Mouse (Mus musculus): ENCODE measurements around the gene Tbc1d20. TPM values are rescaled to one million over a fixed set of nuclear protein-coding genes. Genes with fewer than 3 reads are reported as not detected.
A peak's percentile ranks its signal among the peaks of the same experiment; 100 is the strongest.

Tbc1d20 gene
- polyA plus RNA-seq, 1 experiment from 2014 or later, result 25.0 TPM

DNA sequence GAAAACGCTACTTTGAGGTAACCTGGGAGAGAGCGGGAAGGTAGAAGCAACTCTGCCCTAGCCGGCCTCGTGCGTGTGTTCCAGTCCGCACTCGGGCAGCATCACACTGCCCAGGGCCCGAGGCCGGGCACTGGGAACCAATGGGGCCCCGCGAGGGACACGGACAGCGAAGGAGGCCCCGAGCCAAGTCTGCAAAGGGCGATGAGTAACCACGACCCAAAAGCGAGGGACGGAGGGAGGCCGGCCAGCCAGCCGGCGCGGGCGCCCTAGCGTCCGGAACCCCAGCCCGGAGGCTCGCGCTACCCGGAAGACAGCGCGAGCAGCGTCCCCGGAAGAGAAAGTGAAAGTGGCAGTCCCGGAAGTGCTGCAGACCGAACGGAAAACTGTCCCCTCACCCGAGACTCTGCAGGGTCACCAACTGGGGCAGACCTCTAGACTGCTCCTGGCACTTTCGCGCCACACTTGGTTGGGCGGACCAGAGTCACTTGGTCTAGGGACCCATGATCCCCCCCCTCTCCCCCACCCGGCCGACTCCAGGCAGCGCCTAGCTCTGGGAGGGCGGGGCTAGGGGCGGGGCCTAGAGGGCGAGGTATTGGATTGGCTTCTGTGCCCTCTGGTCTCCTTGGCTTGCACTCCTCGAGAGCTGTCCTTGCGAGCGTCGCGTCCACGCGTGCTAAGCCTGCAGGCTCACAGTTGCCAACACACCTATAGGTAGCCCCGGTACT lies 38.6 kb downstream of the Tbc1d20 start, which contains the start of gene Rbck1:
Rbck1 (minus strand) TSS at position 553 of the 725 bp plus-strand sequence.
- WGBS, result under 1% methylated on average over 53 of the region's 54 CpGs
- Histone ChIP-seq H3K27ac (ENCODE audit: low read depth, low read length) (peak within 1 kb of the TSS; percentile 79), H3K9me3 (ENCODE audit: control insufficient read depth, low read length) (no peaks in the 10 kb centered on the region), H3K9ac (ENCODE audit: low read length) (peak within 1 kb of the TSS; percentile 91), H3K36me3 (ENCODE audit: control insufficient read depth, insufficient read depth, low read length) (peaks cover 2% of the 10 kb centered on the region; the same call in 1 of the 2 replicates), H3K4me1 (ENCODE audit: control insufficient read depth, insufficient read depth, low read length) (peaks cover 10% of the 10 kb centered on the region), H3K4me2 (peak within 1 kb of the TSS; percentile 77), H3K27me3 (ENCODE audit: control insufficient read depth, insufficient read depth, low read length) (no peaks in the 10 kb centered on the region), H3K4me3 (ENCODE audit: low read depth, low read length) (peak within 1 kb of the TSS; percentile 82)
- ATAC-seq (ENCODE audit: low FRiP score) (peak; percentile 98), DNase-seq (ENCODE audit: low spot score, missing footprints) (peak; percentile 99)

DNA sequence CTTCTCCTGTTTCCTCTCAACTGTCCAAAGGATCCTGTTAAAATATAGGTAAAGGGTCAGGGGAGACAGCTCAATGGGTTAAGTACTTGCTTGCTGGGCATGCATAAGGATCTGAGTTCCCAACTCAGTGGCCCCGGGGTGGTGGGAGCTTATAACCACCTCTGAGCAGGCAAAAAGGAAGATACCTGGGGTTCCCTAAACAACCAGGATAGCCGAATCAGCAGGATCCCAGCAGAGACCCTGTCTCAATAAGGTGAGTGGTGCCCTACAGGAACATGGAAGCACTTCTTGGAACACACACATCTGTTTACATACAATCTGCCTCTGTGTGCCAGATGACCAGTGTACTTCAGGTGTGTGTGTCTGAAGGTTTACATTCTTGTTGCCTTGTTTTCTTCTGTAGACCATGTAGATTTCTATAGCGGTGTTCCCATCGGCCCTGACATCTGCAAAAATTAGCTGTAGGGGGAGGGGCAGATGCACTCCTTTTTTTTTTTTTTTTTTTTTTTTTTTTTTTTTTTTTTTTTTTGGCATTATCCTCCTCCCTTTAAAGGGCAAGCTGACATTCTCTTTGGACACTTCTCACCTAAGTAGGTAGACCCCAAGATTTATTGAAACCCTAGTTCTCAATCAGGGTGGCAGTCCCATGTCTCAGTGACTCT lies 39.8 kb downstream of the Tbc1d20 start:
- Histone ChIP-seq H3K27ac (ENCODE audit: low read depth, low read length) (no peak overlapping the region), H3K36me3 (ENCODE audit: control insufficient read depth, insufficient read depth, low read length) (peaks cover 2% of the 10 kb centered on the region; the same call in 1 of the 2 replicates), H3K9ac (ENCODE audit: low read length) (no peak overlapping the region), H3K4me1 (ENCODE audit: control insufficient read depth, insufficient read depth, low read length) (peaks cover 10% of the 10 kb centered on the region), H3K27me3 (ENCODE audit: control insufficient read depth, insufficient read depth, low read length) (no peaks in the 10 kb centered on the region), H3K9me3 (ENCODE audit: control insufficient read depth, low read length) (no peaks in the 10 kb centered on the region), H3K4me3 (ENCODE audit: low read depth, low read length) (no peak overlapping the region), H3K4me2 (no peak overlapping the region)
- ATAC-seq (ENCODE audit: low FRiP score) (no peak), DNase-seq (ENCODE audit: low spot score, missing footprints) (no peak)
- WGBS, result 83% methylated on average over 4 of the region's 4 CpGs

DNA sequence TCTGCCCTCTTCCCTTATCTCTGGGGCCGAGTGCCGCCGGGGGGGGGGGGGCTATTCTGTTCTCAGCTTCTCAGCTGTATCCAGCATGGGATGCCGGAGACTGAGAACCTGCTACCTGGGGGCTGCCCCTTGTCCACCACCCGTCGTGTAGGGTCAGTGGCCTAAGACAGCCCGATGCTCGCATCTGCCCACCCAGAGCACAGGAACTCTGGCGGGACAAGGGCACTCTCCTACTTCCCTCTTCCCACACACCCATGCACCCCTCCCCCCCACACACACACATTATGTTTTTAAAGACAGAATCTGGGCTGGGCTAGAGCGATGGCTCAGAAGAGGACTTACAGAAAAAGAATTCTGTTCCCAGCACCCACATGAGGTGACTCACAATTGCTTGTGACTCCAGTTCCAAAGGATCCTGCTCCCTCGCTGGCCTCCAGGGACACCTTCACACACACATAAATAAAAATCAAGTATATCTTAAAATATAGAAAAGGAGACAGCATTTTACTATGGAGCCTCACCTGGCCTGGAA lies 41.7 kb downstream of the Tbc1d20 start:
- DNase-seq (ENCODE audit: low spot score, missing footprints) (no peak), ATAC-seq (ENCODE audit: low FRiP score) (no peak)
- WGBS, result 61% methylated on average over 11 of the region's 11 CpGs
- Histone ChIP-seq H3K9me3 (ENCODE audit: control insufficient read depth, low read length) (no peaks in the 10 kb centered on the region), H3K9ac (ENCODE audit: low read length) (no peak overlapping the region), H3K4me3 (ENCODE audit: low read depth, low read length) (no peak overlapping the region), H3K27ac (ENCODE audit: low read depth, low read length) (no peak overlapping the region), H3K4me2 (no peak overlapping the region), H3K4me1 (ENCODE audit: control insufficient read depth, insufficient read depth, low read length) (peaks cover 10% of the 10 kb centered on the region), H3K36me3 (ENCODE audit: control insufficient read depth, insufficient read depth, low read length) (no peaks in the 10 kb centered on the region), H3K27me3 (ENCODE audit: control insufficient read depth, insufficient read depth, low read length) (no peaks in the 10 kb centered on the region)

DNA sequence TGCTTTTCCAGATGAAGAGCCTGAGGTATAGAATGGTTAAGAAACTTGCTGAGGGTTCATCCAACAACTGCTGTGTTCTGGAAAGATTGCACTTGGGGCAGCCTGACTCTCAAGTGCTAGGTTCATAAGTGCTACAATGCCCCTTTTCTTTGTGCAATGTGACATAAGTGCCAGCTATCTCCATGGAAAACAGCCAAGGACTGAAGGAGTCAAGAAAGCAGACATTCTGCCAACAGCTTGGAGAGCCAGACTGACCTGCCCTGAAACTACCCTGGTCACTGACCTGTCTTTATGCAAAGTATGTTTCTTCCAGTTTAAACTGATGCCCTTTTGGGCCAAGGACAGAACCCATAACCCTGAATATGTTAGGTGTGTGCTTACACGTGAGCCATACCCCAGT lies 43.2 kb downstream of the Tbc1d20 start:
- DNase-seq (ENCODE audit: low spot score, missing footprints) (no peak), ATAC-seq (ENCODE audit: low FRiP score) (no peak)
- Histone ChIP-seq H3K36me3 (ENCODE audit: control insufficient read depth, insufficient read depth, low read length) (no peaks in the 10 kb centered on the region), H3K4me3 (ENCODE audit: low read depth, low read length) (no peak overlapping the region), H3K4me2 (no peak overlapping the region), H3K9me3 (ENCODE audit: control insufficient read depth, low read length) (no peaks in the 10 kb centered on the region), H3K27ac (ENCODE audit: low read depth, low read length) (no peak overlapping the region), H3K4me1 (ENCODE audit: control insufficient read depth, insufficient read depth, low read length) (no peaks in the 10 kb centered on the region), H3K9ac (ENCODE audit: low read length) (no peak overlapping the region), H3K27me3 (ENCODE audit: control insufficient read depth, insufficient read depth, low read length) (no peaks in the 10 kb centered on the region)
- 69% methylated on average over 1 of the region's 1 CpGs for WGBS

DNA sequence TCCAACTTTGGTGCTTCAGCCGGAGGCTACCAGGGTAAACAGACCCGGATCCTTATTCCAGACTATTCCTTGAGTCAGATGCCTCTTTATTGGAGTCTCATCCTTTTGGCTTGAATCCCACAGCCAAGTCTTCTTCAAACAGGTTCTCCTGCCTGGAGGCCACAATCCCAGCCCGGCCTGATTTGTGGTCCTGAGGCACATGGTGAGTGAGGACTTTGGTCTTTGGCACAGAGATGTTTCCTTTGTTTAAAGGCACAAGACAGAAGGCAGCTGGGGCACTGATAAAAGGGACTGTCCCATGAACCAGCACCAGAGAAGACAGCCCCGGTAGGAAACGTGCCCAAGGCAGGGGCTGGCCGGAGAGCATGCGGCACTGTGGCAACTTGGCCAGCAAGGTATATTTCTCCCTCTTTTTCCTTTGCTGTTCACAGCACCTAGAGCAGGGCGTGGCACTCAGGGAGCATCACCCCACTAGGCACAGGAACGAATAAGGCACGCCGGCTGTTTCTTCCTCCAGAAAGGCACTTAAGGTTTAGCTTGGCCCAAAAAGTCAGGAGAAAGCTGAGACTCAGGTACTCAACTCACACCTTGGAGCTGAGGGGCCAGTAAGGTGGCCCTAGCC lies 44.1 kb downstream of the Tbc1d20 start:
- Histone ChIP-seq H3K9ac (ENCODE audit: low read length) (no peak overlapping the region), H3K27me3 (ENCODE audit: control insufficient read depth, insufficient read depth, low read length) (no peaks in the 10 kb centered on the region), H3K27ac (ENCODE audit: low read depth, low read length) (no peak overlapping the region), H3K4me2 (no peak overlapping the region), H3K36me3 (ENCODE audit: control insufficient read depth, insufficient read depth, low read length) (no peaks in the 10 kb centered on the region), H3K4me1 (ENCODE audit: control insufficient read depth, insufficient read depth, low read length) (no peaks in the 10 kb centered on the region), H3K4me3 (ENCODE audit: low read depth, low read length) (no peak overlapping the region), H3K9me3 (ENCODE audit: control insufficient read depth, low read length) (no peaks in the 10 kb centered on the region)
- ATAC-seq (ENCODE audit: low FRiP score) (no peak), DNase-seq (ENCODE audit: low spot score, missing footprints) (no peak)
- WGBS, result 90% methylated on average over 11 of the region's 11 CpGs

DNA sequence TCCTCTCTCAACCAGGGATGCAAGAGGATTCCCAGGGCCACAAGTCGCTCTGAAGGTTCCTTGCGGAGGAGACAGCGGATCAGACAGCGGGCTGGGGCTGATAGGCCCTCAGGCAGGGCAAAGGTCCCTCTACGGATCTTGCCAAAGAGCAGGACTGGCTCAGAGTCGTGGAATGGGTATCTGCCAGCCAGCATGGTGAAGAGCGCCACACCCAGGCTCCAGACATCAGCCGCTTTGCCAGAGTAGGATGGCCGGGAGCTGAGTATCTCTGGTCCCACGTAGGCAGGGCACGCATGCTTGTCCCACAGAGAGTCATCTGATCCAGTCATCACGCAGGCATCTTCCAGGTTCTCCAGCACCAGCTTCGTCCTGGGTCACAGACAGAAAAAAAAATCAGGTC lies 44.7 kb downstream of the Tbc1d20 start:
- Histone ChIP-seq H3K4me1 (ENCODE audit: control insufficient read depth, insufficient read depth, low read length) (no peaks in the 10 kb centered on the region), H3K27me3 (ENCODE audit: control insufficient read depth, insufficient read depth, low read length) (no peaks in the 10 kb centered on the region), H3K27ac (ENCODE audit: low read depth, low read length) (no peak overlapping the region), H3K4me2 (no peak overlapping the region), H3K9ac (ENCODE audit: low read length) (no peak overlapping the region), H3K9me3 (ENCODE audit: control insufficient read depth, low read length) (no peaks in the 10 kb centered on the region), H3K36me3 (ENCODE audit: control insufficient read depth, insufficient read depth, low read length) (no peaks in the 10 kb centered on the region), H3K4me3 (ENCODE audit: low read depth, low read length) (no peak overlapping the region)
- ATAC-seq (ENCODE audit: low FRiP score) (no peak), DNase-seq (ENCODE audit: low spot score, missing footprints) (no peak)
- WGBS, result 83% methylated on average over 13 of the region's 13 CpGs

DNA sequence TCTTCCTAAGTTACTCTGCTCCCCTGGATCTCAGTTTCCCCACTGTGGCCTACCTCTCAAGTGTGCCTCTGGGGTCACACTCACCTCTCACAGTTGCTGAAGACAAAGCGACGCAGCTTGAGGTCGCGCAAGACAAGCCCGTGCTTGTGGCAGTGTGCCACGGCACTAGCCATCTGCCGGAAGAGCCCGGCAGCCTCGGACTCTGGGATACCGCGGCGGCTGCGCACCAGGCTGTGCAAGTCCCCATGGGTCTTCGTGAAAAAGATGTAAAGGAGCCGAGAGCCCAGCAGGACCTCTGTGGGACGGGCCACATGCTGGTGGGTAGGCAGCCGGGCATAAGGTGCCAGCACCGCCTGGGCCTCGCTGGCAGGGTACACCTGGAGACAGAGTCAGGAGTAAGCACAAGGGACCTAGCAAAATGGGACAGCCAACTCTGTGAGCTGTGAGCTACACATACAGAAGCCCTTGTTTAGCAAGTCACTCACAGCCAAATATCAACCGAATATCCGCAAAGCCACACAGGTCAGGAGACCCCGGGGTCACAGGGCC lies 46.1 kb downstream of the Tbc1d20 start:
- H3K36me3 ChIP-seq (ENCODE audit: control insufficient read depth, insufficient read depth, low read length), result no peaks in the 10 kb centered on the region
- ATAC-seq (ENCODE audit: low FRiP score) (no peak), DNase-seq (ENCODE audit: low spot score, missing footprints) (no peak)
- H3K4me2 ChIP-seq, result no peak overlapping the region
- no peak overlapping the region for H3K4me3 ChIP-seq (ENCODE audit: low read depth, low read length)
- no peak overlapping the region for H3K9ac ChIP-seq (ENCODE audit: low read length)
- H3K9me3 ChIP-seq (ENCODE audit: control insufficient read depth, low read length), result no peaks in the 10 kb centered on the region
- H3K27me3 ChIP-seq (ENCODE audit: control insufficient read depth, insufficient read depth, low read length), result peaks cover 4% of the 10 kb centered on the region; the same call in 1 of the 2 replicates
- no peak overlapping the region for H3K27ac ChIP-seq (ENCODE audit: low read depth, low read length)
- 89% methylated on average over 22 of the region's 22 CpGs for WGBS
- H3K4me1 ChIP-seq (ENCODE audit: control insufficient read depth, insufficient read depth, low read length), result peaks cover 4% of the 10 kb centered on the region

DNA sequence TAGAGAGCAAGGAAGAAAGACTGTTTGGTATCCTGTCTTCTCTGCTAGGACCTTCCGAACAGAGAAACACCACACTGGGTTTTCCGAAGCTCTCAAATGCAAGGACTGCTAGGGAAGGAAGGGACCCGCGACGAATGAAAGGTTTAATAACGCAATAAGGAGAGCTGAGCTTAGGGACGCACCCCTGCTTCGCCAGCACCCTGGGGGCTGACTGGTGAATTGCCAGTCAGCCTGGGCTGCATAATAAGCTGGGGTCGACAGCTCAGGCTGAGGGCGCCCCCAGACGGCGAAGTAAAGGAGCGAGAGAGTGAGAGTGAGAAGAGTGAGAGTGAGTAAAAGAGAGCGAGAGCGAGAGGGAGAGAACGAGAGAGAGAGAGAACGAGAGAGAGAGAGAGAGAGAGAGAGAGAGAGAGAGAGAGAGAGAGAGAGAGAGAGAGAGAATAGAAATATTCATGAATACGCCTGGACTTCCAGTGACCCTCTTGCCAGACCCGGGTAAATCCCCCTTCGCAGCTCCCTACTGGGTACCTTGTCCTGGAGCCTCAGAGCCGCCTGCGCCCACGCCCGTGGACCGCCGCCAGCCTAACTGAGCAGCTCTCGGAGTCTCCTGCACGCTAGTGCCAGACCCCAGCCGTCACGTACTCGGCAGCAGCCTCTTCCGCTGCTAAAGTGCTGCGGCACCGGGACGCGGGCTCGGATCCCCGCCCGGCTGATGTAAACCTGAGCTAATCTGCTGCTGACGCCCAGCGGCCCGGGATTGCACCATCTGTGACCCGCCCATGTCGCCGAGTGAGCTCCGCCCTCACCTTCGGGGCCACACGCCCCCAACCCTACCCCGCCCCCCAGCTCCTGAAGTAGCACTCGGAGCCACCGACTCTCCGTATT lies 49.9 kb downstream of the Tbc1d20 start, which contains the start of gene Trib3:
Trib3 (minus strand) TSS at position 704 of the 885 bp plus-strand sequence.
- H3K4me3 ChIP-seq (ENCODE audit: low read depth, low read length), result peak within 1 kb of the TSS; percentile 40
- no peaks in the 10 kb centered on the region for H3K36me3 ChIP-seq (ENCODE audit: control insufficient read depth, insufficient read depth, low read length)
- no peaks in the 10 kb centered on the region for H3K9me3 ChIP-seq (ENCODE audit: control insufficient read depth, low read length)
- DNase-seq (ENCODE audit: low spot score, missing footprints), result peak; percentile 96
- H3K4me1 ChIP-seq (ENCODE audit: control insufficient read depth, insufficient read depth, low read length), result peaks cover 4% of the 10 kb centered on the region
- peak within 1 kb of the TSS; percentile 63 for H3K9ac ChIP-seq (ENCODE audit: low read length)
- peak; percentile 85 for ATAC-seq (ENCODE audit: low FRiP score)
- peak within 1 kb of the TSS; percentile 90 for H3K4me2 ChIP-seq
- peaks cover 5% of the 10 kb centered on the region; the same call in 1 of the 2 replicates for H3K27me3 ChIP-seq (ENCODE audit: control insufficient read depth, insufficient read depth, low read length)
- H3K27ac ChIP-seq (ENCODE audit: low read depth, low read length), result no peak within 1 kb of the TSS
- under 1% methylated on average over 51 of the region's 52 CpGs for WGBS
